Mouse (Mus musculus): ENCODE results near the gene Ptpn5. TPM values are rescaled to one million over a fixed set of nuclear protein-coding genes. Genes with fewer than 3 reads are reported as not detected.

Ptpn5 gene
- polyA plus RNA-seq, 1 experiment = 0.23 TPM

GRCm38 (mm10) chr7:47112036-47112435 is 21.4 kb downstream of the Ptpn5 start:
- no peaks in the 10 kb centered on the region for H3K27me3 ChIP-seq (ENCODE audit: control insufficient read depth, insufficient read depth, low read length)
- no peak for TF ChIP-seq CTCF (IDR thresholded peaks at IDR 0.05; ENCODE audit: control insufficient read depth, insufficient read depth, insufficient replicate concordance, low read depth, low read length)
- TF ChIP-seq POLR2A (IDR thresholded peaks at IDR 0.05; ENCODE audit: control insufficient read depth, low read depth, low read length) = no peak
- no peaks in the 10 kb centered on the region for H3K4me1 ChIP-seq (ENCODE audit: control insufficient read depth, insufficient read depth, low read length)
- no peaks in the 10 kb centered on the region for H3K36me3 ChIP-seq (ENCODE audit: control insufficient read depth, insufficient read depth, low read length)
- H3K27ac ChIP-seq (ENCODE audit: control insufficient read depth, insufficient read depth, low read depth, low read length) = no peak overlapping the region
- no peak overlapping the region for H3K4me3 ChIP-seq (ENCODE audit: control insufficient read depth, low read depth, low read length)

DNA sequence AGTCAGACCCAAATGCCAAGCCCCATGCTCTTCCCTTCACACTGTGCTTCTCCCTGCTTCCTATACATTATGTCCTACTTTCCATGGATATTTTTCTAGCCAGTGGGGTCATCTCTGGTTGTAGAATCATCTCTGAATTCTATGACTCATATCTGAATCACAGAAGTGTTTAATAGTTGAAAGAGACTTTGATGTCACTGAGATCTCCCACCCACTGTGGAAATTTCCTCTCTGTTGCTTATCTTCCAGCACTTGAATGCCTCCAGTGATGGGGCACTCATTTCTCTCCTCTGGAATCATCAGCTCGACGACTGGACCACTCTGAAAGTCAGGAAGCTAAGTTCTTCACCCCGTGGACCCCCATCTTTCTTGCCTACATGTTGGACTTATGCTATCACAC is 22.4 kb downstream of the Ptpn5 start:
- H3K4me1 ChIP-seq (ENCODE audit: control insufficient read depth, insufficient read depth, low read length) = no peaks in the 10 kb centered on the region
- no peak overlapping the region for H3K27ac ChIP-seq (ENCODE audit: control insufficient read depth, insufficient read depth, low read depth, low read length)
- no peak overlapping the region for H3K4me3 ChIP-seq (ENCODE audit: control insufficient read depth, low read depth, low read length)

GRCm38 (mm10) chr7:47110511-47110910 is 23.0 kb downstream of the Ptpn5 start:
- Histone ChIP-seq H3K27me3 (ENCODE audit: control insufficient read depth, insufficient read depth, low read length) (no peaks in the 10 kb centered on the region), H3K4me3 (ENCODE audit: control insufficient read depth, low read depth, low read length) (no peak overlapping the region), H3K27ac (ENCODE audit: control insufficient read depth, insufficient read depth, low read depth, low read length) (no peak overlapping the region), H3K4me1 (ENCODE audit: control insufficient read depth, insufficient read depth, low read length) (no peaks in the 10 kb centered on the region), H3K36me3 (ENCODE audit: control insufficient read depth, insufficient read depth, low read length) (no peaks in the 10 kb centered on the region)
- TF ChIP-seq CTCF (IDR thresholded peaks at IDR 0.05; ENCODE audit: control insufficient read depth, insufficient read depth, insufficient replicate concordance, low read depth, low read length) = no peak
- TF ChIP-seq POLR2A (IDR thresholded peaks at IDR 0.05; ENCODE audit: control insufficient read depth, low read depth, low read length) = no peak

More for the DNA sequence above, 22.4 kb downstream of the Ptpn5 start:
- Histone ChIP-seq H3K36me3 (ENCODE audit: control insufficient read depth, insufficient read depth, low read length) (no peaks in the 10 kb centered on the region), H3K27me3 (ENCODE audit: control insufficient read depth, insufficient read depth, low read length) (no peaks in the 10 kb centered on the region)
- TF ChIP-seq CTCF (IDR thresholded peaks at IDR 0.05; ENCODE audit: control insufficient read depth, insufficient read depth, insufficient replicate concordance, low read depth, low read length) (no peak), POLR2A (IDR thresholded peaks at IDR 0.05; ENCODE audit: control insufficient read depth, low read depth, low read length) (no peak)

DNA sequence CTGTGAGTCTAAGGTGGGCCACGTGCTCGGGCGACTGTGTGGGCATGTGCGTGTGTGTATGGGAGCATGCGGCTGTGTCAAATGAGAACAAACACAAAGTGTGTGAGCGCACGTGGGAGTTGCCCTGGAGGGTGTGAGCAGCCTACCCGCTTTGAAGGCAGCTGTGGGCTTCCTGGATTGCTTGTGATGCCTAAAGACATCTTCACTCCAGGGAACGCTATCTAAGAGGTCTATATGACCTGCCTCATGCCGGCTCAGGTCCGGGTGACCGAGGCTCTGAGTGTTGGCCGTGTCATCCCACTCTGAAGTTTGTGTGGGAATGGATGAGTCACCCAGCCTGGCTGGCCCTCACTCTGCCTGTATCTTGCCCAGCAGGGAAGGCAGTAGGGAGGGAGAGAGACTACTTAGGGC is 24.7 kb downstream of the Ptpn5 start:
- Histone ChIP-seq H3K27ac (ENCODE audit: control insufficient read depth, insufficient read depth, low read depth, low read length) (no peak overlapping the region), H3K4me1 (ENCODE audit: control insufficient read depth, insufficient read depth, low read length) (no peaks in the 10 kb centered on the region), H3K4me3 (ENCODE audit: control insufficient read depth, low read depth, low read length) (no peak overlapping the region), H3K36me3 (ENCODE audit: control insufficient read depth, insufficient read depth, low read length) (no peaks in the 10 kb centered on the region), H3K27me3 (ENCODE audit: control insufficient read depth, insufficient read depth, low read length) (no peaks in the 10 kb centered on the region)
- no peak for TF ChIP-seq CTCF (IDR thresholded peaks at IDR 0.05; ENCODE audit: control insufficient read depth, insufficient read depth, insufficient replicate concordance, low read depth, low read length)
- TF ChIP-seq POLR2A (IDR thresholded peaks at IDR 0.05; ENCODE audit: control insufficient read depth, low read depth, low read length) = no peak

GRCm38 (mm10) chr7:47106949-47107348 is 26.5 kb downstream of the Ptpn5 start:
- Histone ChIP-seq H3K4me1 (ENCODE audit: control insufficient read depth, insufficient read depth, low read length) (no peaks in the 10 kb centered on the region), H3K4me3 (ENCODE audit: control insufficient read depth, low read depth, low read length) (no peak overlapping the region), H3K27me3 (ENCODE audit: control insufficient read depth, insufficient read depth, low read length) (no peaks in the 10 kb centered on the region), H3K36me3 (ENCODE audit: control insufficient read depth, insufficient read depth, low read length) (no peaks in the 10 kb centered on the region), H3K27ac (ENCODE audit: control insufficient read depth, insufficient read depth, low read depth, low read length) (no peak overlapping the region)
- TF ChIP-seq POLR2A (IDR thresholded peaks at IDR 0.05; ENCODE audit: control insufficient read depth, low read depth, low read length) = no peak
- no peak for TF ChIP-seq CTCF (IDR thresholded peaks at IDR 0.05; ENCODE audit: control insufficient read depth, insufficient read depth, insufficient replicate concordance, low read depth, low read length)

DNA sequence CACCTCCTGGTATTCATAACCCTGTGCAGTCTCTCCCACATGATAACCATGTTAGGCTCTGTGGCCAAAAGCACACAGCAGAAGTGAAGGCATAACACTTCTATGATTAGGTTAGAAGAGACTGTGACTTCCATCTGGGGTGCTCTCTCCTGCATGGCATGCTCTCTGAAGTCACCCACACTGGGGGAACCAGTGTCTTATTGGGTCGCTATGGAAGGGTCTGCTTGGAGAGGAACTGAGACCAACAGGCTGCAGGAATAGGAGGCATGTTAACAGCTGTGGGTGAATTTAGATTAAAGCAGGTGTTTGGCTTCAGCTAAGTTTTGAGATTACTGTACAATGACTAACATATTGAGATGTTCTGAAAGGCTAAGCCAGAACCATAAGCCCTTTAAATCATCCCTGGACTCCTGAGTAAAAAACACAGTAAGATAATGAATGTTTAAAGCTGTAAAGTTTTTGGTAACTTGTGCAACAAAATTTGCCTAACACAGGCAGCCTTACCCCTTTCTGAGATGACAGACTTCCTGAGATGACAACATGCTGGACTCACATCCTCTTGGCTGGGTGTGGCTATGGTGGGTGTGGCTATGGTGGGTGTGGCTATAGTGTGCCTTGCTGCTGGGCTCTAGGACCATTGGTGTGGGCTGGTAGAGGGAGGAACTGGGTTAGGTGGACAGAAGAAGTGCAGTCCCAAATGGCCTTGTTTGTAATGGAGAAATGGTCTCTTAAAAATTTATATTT is 29.6 kb downstream of the Ptpn5 start:
- no peak for TF ChIP-seq POLR2A (IDR thresholded peaks at IDR 0.05; ENCODE audit: control insufficient read depth, low read depth, low read length)
- no peak for TF ChIP-seq CTCF (IDR thresholded peaks at IDR 0.05; ENCODE audit: control insufficient read depth, insufficient read depth, insufficient replicate concordance, low read depth, low read length)
- no peak overlapping the region for H3K27ac ChIP-seq (ENCODE audit: control insufficient read depth, insufficient read depth, low read depth, low read length)
- H3K36me3 ChIP-seq (ENCODE audit: control insufficient read depth, insufficient read depth, low read length) = no peaks in the 10 kb centered on the region
- no peaks in the 10 kb centered on the region for H3K4me1 ChIP-seq (ENCODE audit: control insufficient read depth, insufficient read depth, low read length)
- no peak overlapping the region for H3K4me3 ChIP-seq (ENCODE audit: control insufficient read depth, low read depth, low read length)
- H3K27me3 ChIP-seq (ENCODE audit: control insufficient read depth, insufficient read depth, low read length) = no peaks in the 10 kb centered on the region

GRCm38 (mm10) chr7:47102970-47103369 is 30.5 kb downstream of the Ptpn5 start:
- no peak for TF ChIP-seq POLR2A (IDR thresholded peaks at IDR 0.05; ENCODE audit: control insufficient read depth, low read depth, low read length)
- no peak for TF ChIP-seq CTCF (IDR thresholded peaks at IDR 0.05; ENCODE audit: control insufficient read depth, insufficient read depth, insufficient replicate concordance, low read depth, low read length)
- no peaks in the 10 kb centered on the region for H3K36me3 ChIP-seq (ENCODE audit: control insufficient read depth, insufficient read depth, low read length)

More at GRCm38 (mm10) chr7:47102970-47103369, 30.5 kb downstream of the Ptpn5 start:
- Histone ChIP-seq H3K4me1 (ENCODE audit: control insufficient read depth, insufficient read depth, low read length) (no peaks in the 10 kb centered on the region), H3K27ac (ENCODE audit: control insufficient read depth, insufficient read depth, low read depth, low read length) (no peak overlapping the region), H3K4me3 (ENCODE audit: control insufficient read depth, low read depth, low read length) (no peak overlapping the region), H3K27me3 (ENCODE audit: control insufficient read depth, insufficient read depth, low read length) (no peaks in the 10 kb centered on the region)

Data from testis, adult 2 months (tissue).